Mouse (Mus musculus) adrenal gland, adult 2 months (tissue): Measurements from ENCODE around the gene Rab23. TPM values are rescaled to one million over a fixed set of nuclear protein-coding genes. Genes with fewer than 3 reads are reported as not detected.
"Not testable (repeated sequence)": the region's sequence is repeated elsewhere in the genome, so short reads cannot be mapped to it uniquely, and the experiment has no call there.

Experiments
- DNase-seq: peaks from one replicate; pipeline ENCODE4 v3.0.0; 2021
- polyA plus RNA-seq: library from polyadenylated mRNA; depleted of rRNA; stranded (reverse); fragments of >200 nt; gene quantifications from 2 replicates; pipeline ENCODE4 v1.2.3, GENCODE M21; 2012
- total RNA-seq, 2 experiments: library from RNA; stranded (reverse); gene quantifications; 2 replicates each; pipeline ENCODE4 v1.2.3; 2021

The Rab23 gene
- total and polyA plus RNA-seq, 3 experiments: 2.9 to 12.6 (median 9.2) TPM

DNA sequence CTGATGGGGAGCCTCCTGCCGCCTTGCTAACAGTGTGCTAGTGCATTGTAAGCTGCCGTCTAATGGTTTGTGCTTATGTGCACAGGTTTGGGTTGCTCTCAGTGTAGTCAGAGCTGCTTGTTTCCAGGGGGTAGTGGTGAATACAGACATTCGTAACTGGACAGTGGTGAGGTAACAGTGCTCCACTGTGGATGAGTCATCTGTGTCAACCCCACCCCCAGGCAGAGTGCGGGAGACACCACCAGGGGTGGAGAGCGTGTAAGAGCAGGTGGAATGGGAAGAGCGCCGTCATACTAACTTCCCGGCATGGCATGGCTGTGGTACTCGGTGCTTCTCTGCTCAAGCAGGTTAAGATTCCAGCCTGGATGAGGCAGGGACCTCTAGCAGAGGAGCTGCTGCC lies 13.4 kb downstream of the Rab23 start:
- no peak for DNase-seq

DNA sequence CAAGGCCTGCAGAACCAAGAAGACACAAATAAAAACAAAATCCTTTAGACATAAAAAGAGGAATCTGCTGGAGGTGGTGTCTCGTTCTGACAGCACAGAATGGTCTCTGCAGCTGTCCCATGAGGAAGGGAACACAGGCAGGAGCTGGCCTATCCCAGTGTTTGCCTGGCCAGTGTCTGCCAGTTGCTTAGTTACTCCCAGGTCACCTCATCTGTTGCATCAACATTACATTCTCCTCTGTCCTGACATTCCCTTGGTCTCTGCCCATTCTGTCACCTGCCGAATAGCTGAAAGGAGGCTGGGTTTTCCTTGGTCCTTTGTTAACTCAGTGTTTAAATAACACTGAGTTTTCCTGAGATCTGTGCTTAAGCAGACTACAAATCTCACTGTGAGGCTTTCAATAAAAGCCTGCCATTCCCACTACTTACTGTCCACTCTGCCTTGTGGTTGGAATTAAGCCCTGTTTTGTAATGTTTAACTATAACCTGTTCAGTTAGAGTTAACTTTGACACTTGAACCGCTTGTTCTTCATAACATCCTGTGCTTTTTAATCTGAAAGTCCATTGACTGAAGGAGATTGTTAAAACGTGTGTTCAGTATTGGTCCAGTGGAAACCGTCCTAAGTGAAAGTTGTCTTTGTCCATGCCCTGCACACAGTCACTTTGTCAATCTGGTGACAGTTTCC lies 14.5 kb downstream of the Rab23 start:
- DNase-seq: no peak

DNA sequence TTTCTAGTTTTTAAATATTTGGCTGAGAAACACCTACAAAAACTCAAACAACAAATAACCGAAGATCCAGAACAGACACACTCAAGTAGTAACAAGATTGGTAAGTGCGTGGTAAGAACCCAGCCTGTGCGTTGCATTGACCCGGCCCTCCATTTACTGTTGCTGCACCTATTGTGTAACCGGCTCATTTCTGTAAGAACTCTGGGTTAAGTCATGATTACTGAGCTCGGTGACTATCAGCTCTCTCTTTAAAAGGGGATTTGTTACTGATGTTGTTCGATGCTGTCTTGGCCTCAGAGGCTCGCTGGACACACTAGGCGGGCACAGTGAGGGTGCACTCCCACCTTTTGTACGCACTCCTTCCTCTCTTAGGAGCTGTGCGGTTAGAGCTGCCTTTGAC lies 18.6 kb downstream of the Rab23 start:
- DNase-seq: no peak

DNA sequence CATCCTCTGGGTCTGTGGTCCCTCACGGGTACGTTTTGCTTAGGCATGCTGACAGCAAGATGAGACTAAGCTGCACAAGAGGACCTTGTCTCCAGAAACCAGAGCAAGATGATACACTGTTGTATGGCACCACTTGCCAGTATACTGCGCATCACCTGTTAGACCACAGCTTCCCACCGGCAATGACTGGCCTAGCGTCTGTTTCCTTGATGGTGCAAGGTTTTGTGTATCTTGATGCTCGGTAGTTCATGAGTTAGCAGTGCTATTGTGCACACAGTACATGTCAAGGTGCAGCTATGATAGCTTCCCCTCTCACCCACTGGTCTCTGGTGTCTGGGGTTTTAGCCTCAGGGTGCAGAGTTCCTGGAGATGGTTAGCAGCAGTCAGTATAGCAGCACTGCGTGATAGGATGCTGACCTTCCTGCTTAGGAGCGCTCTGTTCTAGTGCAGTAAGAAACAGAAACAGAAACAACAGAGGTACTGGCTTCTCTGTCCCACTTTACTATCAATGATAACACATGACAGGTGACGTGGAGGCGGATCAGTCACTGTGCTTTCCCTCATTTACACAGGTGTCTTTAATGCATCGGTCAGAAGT lies 19.1 kb downstream of the Rab23 start:
- no peak for DNase-seq

DNA sequence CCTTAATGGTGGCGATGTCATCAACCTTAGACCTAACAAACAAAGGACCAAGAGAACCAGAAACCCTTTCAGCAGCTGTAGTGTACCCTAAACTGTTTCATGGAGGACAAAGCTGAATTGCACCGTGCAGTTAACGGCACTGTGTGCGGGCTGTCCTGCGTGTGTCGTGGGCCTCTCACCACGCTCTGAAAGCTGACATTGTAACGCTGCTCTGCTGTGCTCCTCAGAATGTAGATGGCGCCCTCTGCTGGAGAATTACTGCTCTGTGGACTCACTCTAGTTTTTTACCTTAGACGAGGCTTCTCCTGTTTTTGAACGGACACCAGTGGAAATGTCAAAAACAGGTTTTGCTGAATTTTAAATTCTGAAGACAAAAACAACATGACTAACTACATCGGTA lies 19.6 kb downstream of the Rab23 start:
- peak; percentile 69 for DNase-seq

DNA sequence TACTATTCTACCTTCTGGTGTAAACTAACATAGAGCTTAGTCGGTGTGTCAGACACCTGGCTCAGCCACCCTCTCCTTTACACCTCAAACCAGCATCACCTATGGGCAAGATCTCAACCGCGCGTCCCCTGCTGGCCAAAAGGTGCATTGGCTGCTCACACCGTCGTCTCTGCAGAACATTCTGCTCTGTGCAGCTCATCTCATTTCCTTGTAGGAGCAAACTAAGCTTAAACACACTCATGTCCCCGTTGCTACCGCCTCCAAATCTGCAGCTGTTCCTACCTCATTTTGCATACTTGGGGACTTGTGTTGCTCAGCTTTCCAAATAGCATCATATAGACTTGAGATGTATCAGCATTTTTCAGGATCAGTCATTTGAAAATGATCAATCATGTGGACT lies 23.2 kb downstream of the Rab23 start:
- no peak for DNase-seq

DNA sequence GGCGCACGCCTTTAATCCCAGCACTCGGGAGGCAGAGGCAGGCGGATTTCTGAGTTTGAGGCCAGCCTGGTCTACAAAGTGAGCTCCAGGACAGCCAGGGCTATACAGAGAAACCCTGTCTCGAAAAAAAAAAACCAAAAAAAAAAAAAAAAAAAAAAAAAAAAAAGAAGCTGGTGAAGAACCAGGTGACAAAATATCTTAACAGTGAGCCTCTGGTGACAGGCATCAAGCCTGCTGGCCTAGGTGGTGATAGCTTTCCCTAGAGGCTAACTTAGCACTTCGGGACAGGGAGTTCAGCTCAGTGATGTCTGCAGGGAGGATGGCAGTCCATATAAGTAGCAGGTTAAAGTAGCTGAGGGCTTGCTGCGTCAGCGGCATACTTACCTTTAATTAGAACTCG lies 25.1 kb downstream of the Rab23 start:
- not testable (repeated sequence) for DNase-seq

DNA sequence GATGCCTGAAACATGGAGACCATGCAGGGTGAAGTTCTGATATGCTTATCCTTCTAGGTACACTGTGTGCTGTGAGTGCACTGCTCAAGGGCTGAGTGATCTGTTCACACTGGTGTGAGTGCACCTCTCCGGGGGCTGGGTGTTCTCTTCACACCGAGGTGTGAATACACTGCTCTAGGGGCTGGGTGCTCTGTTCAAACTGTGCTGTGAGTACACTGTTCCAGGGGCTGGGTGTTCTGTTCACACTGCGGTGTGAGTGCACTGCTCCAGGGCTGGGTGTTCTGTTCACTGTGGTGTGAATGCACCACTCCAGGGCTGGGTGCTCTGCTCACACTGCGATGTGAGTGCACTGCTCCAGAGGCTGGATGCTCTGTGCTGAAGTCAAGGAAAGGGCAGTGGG lies 26.2 kb downstream of the Rab23 start:
- DNase-seq: no peak

DNA sequence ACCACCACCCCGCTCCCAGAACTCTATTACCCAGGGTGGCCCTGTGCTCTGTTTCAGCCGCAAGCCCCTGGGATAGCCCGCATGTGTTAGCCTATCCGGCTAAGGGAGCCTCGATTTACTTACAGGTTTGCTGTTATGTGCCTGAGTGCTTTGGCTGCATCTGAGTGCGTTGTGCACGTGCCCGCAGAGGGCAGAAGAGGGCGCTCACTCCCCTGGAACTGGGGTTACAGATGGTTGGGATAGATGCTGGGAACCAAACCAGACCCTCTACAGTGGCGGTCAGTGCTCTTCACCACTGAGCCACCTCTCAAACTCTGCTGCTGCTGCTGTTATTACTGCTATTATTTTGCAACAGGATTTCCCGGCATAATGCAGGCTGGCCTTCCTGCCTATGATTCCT lies 29.4 kb downstream of the Rab23 start:
- DNase-seq: no peak

DNA sequence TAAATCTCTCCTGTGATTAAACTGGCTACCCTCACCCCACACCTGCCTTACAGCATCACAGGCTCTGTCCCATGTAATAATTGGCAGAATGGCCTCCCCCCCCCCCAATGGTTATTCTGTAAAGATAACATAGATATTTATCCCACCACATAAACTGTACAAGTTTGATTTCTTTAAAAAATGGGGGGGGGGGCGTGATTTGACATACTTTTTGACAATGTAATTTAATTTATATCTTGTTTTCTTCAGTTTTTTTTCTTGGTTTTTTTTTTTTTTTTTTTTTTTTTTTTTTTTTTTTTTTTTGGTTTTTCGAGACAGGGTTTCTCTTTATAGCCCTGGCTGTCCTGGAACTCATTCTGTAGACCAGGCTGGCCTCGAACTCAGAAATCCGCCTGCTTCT lies 30.0 kb downstream of the Rab23 start:
- DNase-seq: not testable (repeated sequence)

DNA sequence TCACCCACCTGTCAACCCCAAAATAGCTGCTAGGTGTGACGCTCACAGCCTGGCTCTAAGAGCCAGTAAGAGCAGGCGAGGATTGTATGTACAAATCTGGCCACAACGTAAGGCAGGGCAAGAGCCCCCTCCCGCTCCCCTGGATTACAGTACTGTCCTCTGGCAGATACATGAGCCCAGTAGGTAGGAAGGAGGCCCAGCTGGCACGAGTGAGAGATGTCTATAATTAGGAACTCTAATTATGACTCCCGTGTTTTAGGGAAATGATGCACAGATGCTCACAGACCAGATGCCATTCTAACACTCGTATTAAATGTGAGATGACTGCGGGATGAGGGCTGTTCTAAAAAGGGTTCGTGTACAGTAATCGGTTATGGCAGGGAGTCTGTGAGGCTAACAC lies 31.6 kb downstream of the Rab23 start:
- DNase-seq: no peak

DNA sequence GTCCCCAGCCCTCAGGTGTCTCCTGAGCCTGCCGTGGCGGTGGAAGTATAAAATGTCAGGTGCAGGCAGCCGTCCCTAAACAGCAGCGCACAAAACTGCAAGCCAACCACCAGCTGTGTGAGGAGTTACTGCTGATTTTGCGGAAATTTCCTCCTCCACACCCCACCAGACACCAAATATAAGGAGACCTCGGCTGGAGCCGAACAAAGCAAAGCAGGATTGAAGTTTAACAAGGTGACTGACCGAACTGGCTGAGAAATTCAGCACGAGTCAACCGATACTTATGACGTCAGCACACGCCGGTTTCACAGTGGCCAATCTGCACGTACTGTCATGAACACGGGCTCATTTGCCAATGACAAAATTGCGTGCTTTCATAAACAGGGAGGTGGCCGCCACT lies 34.4 kb downstream of the Rab23 start:
- DNase-seq: no peak

DNA sequence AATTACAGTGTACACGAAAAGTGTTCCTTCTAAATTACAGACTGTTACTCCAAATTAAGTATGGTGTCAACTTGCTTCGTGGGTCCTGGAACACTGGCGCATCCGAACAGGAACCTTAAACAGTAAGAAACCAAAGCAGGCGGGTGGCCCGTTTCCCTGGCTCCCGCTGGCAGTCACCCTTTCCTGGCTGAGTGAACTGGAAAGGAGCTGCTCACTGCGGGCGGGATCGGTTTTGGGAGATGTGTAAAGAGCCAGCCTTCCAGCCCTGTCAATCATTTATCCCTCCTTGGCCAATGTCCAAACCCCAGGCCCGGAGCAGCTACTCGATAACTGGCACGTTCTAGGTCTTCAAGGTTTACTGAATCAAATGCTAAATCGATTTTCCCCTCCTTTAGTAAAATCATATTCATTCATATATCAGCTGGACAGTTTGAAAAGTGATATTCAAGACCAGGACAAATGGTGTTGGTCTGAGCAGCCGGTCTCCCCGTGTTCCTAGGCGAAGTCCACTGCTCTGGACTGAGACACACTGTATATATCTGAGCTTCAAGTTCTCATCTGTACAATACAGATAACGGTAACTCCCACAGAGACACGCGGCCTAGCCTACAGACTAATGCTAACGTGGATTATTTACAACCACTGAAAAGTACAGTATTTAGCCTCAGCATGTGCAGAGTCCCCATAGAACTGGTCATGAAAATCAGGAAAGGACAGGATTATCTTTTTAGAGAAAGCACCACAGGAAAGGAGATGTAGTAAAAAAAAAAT lies 35.5 kb downstream of the Rab23 start:
- DNase-seq: no peak

DNA sequence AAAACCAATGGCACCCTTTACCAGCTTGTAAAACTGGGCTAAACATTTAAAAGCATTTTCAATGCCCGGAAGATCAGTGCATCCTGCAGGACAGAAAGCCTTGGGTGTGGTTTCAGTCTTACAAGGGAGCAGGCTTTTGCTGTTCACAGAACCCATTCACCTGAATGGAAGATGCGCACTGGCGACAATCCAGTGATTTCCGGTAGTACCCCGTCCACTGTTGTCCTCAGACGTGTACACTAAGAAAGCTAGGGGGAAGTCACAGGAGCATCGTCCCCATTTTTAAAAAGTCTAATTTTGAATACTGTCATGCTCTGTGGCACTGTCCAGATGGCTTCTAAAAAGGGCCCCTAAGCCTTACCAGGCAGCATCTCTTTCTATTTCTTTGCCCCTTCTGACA lies 36.1 kb downstream of the Rab23 start:
- DNase-seq: no peak

DNA sequence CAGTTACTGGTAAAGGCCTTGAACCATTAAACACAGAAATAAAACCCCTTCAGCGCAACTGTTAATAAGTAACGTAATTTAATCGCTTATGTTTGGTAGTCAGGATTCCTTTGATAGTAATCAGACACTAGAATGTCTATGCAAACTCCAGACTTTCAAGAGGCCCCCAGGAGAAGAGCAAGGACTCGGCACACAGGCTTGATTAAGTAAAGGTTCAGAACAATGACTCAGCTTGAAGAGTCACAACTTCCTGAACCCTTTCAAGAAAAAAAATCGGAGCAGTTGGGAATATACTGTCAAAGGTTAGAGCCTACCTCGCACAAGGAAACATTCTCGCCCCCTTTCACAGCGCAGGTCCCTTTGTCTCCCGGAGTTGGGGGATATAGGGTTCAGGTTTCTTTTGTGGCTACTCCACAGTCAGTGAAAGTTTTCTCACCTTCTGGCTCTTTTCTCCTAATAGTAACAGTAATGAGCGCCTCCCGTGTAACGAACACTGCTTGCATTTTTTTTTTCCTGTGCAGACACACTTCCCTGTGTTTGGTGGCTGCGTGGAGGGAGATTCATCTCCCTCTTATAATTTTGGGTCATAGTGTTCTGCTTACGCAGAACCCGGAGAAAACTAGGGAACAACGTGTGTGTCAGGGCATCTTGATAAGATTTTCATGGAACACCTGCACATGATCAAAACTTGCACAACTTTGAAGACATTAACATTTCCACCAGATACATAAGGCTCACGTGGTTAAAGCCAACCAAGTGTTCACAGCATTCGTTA lies 36.8 kb downstream of the Rab23 start:
- DNase-seq: peak; percentile 21

DNA sequence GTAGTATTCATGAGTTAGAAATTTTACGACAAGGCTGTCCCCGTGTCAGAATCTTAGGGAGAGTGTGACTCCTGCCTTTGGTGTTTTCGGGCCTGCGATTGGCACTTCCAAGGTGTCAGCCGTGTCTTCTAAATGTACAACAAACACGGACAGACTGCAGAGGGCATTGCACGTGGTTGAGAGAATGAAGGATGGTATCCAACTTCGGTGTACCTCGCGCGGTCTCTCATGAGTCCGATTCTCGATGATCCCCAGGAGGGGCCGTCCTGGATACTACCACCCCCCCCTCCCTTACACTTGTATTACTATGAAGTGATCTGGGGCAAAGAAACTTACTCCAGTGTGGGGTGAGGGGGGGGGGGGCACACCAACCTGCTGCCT lies 37.3 kb downstream of the Rab23 start:
- peak; percentile 33 for DNase-seq

DNA sequence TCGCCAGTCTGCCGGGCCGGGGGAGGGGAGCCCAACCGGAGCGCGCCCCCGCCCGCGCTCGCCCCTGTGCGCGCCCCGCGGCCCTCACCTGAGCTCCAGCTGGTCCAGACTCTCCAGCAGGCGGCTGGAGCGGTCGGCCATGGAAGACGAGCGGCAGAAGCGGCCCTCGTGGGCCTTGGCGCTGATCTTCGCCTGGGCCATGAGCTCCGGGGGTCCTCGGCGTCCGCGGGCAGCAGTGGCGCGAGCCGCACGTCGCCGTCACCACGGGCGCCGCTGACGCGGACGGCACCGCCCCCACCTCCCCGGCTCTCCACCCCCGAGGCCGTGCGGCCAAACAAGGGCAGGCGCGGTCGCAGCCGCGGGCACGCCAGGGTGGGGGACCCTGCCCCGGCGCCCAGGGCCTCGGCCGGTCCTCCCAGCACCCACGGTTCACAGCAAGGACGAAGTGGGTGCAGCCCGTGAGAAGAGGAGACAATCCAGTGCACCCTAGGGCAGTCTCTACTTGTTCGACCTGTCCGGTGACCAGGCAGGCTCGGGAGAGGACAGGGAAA lies 37.9 kb downstream of the Rab23 start, which contains the start of gene Bag2:
Gene Bag2 (minus strand): TSS at position 305 of the 551 bp plus-strand sequence.
- peak; percentile 87 for DNase-seq

DNA sequence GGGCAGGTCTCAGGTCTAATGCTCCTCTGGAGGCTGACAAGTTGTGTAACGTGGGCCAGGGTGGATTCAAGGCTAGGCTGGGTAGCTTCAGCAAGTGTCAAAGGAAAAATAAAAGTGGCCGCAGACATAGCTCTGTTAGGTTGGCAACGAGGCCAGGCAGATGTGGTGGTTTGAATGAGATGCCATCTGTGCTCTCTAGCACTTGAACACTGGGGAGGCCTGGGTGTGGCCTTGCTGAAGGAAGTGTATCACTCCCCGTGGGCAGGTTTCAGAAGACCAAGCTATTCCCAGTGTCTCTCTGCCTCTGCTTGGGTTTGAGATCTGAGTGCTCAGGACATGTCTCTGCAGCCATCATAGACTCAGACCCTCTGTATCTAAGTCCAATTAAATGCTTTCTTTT lies 38.8 kb downstream of the Rab23 start:
- no peak for DNase-seq

DNA sequence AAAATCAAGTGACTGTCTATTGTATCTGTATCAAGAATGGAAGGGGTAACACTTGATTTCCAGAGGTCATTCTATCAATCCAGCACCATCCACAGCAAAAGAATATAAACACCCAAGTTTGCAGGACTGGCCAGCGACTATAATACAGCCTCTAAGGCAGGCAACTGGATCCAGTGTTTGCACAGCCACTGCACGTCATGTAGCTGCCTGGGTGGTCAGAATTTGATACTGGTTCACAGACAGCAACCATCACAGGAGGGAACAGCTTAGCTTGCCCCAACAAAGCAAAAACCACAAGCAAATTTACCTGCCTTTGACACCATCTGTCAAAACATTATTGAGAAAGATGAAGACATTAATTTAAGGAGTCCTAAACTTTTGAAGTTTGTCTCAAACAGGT lies 44.1 kb downstream of the Rab23 start:
- DNase-seq: no peak

DNA sequence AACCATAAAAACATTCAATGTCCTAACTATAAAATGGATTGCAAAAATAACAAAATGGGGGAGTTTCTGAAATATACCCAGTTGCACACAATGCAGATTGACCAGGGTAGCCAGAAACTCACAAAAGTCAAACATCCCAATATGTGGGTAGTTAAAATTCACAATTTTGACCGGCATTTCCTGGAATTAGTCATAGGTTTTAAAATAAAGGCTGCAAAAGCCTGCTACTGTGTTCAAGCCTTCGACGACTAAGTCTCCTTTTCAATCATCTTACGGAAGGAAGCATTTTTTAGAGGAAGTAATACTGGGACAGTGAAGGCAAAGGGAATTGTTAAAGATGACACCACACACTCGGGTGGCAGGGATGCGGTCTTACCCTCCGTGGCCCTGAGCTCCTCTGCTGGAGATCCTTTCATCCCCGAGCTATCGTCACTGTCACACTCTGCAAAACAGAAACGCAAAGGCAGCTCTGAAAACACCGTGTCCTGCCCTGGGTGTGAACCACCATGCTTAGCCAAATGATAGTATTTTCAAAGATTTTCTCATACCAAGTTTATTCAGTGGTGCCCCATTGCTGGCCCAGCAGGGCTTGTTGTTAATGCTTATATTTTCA lies 45.9 kb downstream of the Rab23 start:
- no peak for DNase-seq
